13 mouse cellular contexts compared by ENCODE assay signal in the genomic region with DNA sequence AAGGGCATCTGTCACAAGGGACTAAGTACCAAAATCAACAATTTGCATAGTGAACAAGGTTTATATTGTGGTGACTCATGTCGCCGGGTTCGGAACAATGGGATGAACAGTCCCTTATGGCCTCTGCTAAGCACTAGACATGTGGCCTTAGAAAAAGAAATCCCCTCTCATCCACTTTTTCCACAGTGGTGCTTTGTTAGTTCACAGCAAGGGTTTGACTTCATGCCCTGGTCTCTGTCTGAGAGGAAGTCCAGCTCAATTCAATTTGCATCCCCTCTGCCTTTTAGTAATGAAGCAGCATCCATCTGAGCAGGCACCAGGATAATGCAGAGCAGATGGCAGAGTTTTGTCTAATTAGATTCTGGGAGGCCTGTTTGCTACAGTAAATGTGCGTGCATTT.
DNase-seq lines count a peak whose midpoint lies in the region; ATAC-seq lines count a peak whose summit lies in the region.
"Had no signal": no experiment of that assay in that cellular context is flagged by ENCODE, and none has a peak within 500 bp of the region (broad histone marks: within the 10 kb centered on the region; RNA-seq: fewer than 3 reads in every experiment).

No protein-coding gene starts in this region.

- H3K9me3 ChIP-seq in forebrain, embryonic 15.5 days: no peaks in the 10 kb centered on the region

- no peak overlapping the region for H3K27ac ChIP-seq in forebrain, embryonic 15.5 days (replicated peaks)

- peak; percentile 10 to 20 for DNase-seq in layer of hippocampus, postnatal 10 days (ENCODE audit: low spot score in 2 of 2)
- no peak for DNase-seq in layer of hippocampus, adult 11-12 months (ENCODE audit: low spot score)
- DNase-seq in mesoderm, embryonic 11.5 days (ENCODE audit: low read depth, low spot score): peak; percentile 73
- peak; percentile 17 for DNase-seq in retina, postnatal 7 days (ENCODE audit: low read depth, low spot score)
- no peak for DNase-seq in right cerebral cortex, postnatal 4 days
- no peak for DNase-seq in urinary bladder, postnatal 14 days (ENCODE audit: low spot score)
- DNase-seq in left cerebral cortex, adult 18-20 months (ENCODE audit: low spot score in 2 of 2): no peak
- DNase-seq: gastrocnemius, postnatal 25 days; kidney, adult 18-20 months; lung, adult 2 months had no signal

- no peak overlapping the region for H3K4me3 ChIP-seq in forebrain, embryonic 15.5 days
- H3K4me3 ChIP-seq: myocyte had no signal

- no peaks in the 10 kb centered on the region for H3K36me3 ChIP-seq in forebrain, embryonic 15.5 days

- ATAC-seq in forebrain, embryonic 15.5 days (replicated peaks): peak; percentile 89
- ATAC-seq: CD4-positive, CD25-positive, alpha-beta regulatory T cell, adult 4 months had no signal

- no peak overlapping the region for H3K4me2 ChIP-seq in forebrain, embryonic 15.5 days (replicated peaks)

- 2% methylated on average over 4 of the region's 4 CpGs for WGBS in forebrain, embryonic 15.5 days

- H3K9ac ChIP-seq in forebrain, embryonic 15.5 days (replicated peaks): no peak overlapping the region

- peaks cover 5% of the 10 kb centered on the region; the same call in 1 of the 2 replicates for H3K27me3 ChIP-seq in forebrain, embryonic 15.5 days

- H3K4me1 ChIP-seq in forebrain, embryonic 15.5 days: peaks cover 5% of the 10 kb centered on the region; the same call in 1 of the 2 replicates

Comparison
In these comparisons a context has a peak if more than half of its experiments do, and no peak if none do; other contexts are left out.
1. DNase-seq: peak in layer of hippocampus, postnatal 10 days (2 of 2), mesoderm, embryonic 11.5 days (single experiment) and retina, postnatal 7 days (single experiment); none in layer of hippocampus, adult 11-12 months (single experiment), right cerebral cortex, postnatal 4 days (single experiment), urinary bladder, postnatal 14 days (single experiment) and left cerebral cortex, adult 18-20 months (0 of 2).